ENCODE assay signal across 16 mouse cellular contexts in genomic region chr17:14380526-14380925, GRCm38 (mm10).
"Had no signal": no experiment of that assay in that cellular context is flagged by ENCODE, and none has a peak within 500 bp of the region (broad histone marks: within the 10 kb centered on the region; RNA-seq: fewer than 3 reads in every experiment).

No protein-coding gene starts in this region.

- H3K4me3 ChIP-seq: neural tube, embryonic 13.5 days; neural tube, embryonic 15.5 days; stomach, embryonic 15.5 days had no signal

- H3K27ac ChIP-seq: neural tube, embryonic 13.5 days; neural tube, embryonic 15.5 days; stomach, embryonic 15.5 days; stomach, postnatal 0 days had no signal

- DNase-seq: retina, postnatal 1 day; right cerebral cortex, adult 18-20 months; right cerebral cortex, postnatal 14 days; right cerebral cortex, postnatal 25 days; right cerebral cortex, postnatal 4 days; spleen, adult 18-20 months; thymus, adult 18-20 months; thymus, adult 2 months; thymus, postnatal 14 days; thymus, postnatal 25 days; thymus, postnatal 36 days; thymus, postnatal 4 days had no signal
